Mouse (Mus musculus): ENCODE measurements around the gene Bricd5. TPM values are rescaled to one million over a fixed set of nuclear protein-coding genes. Genes with fewer than 3 reads are reported as not detected.
"Not testable (repeated sequence)": the region's sequence is repeated elsewhere in the genome, so short reads cannot be mapped to it uniquely, and the experiment has no call there.

The Bricd5 gene
- total and polyA plus RNA-seq, 2 experiments from 2014 or later: not detected

GRCm38 (mm10) chr17:24453372-24453771 is 20.3 kb upstream of the Bricd5 start:
- no peak overlapping the region for H3K27ac ChIP-seq (ENCODE audit: low read depth)
- no peak for TF ChIP-seq EP300 (IDR thresholded peaks at IDR 0.05; ENCODE audit: low read depth)
- TF ChIP-seq CTCF (IDR thresholded peaks at IDR 0.05; ENCODE audit: low read depth): no peak
- WGBS: 87% methylated on average over 2 of the region's 2 CpGs
- peaks cover 30% of the 10 kb centered on the region for H3K36me3 ChIP-seq (replicated peaks; ENCODE audit: control insufficient read depth, insufficient read depth, low read length)
- no peaks in the 10 kb centered on the region for H3K27me3 ChIP-seq (ENCODE audit: control insufficient read depth, insufficient read depth, low read length)
- DNase-seq (ENCODE audit: low spot score) (no peak), ATAC-seq (ENCODE audit: insufficient read depth, low read depth) (no peak)
- no peak overlapping the region for H3K9ac ChIP-seq (replicated peaks; ENCODE audit: low read depth, low read length)
- H3K9me3 ChIP-seq (replicated peaks; ENCODE audit: control insufficient read depth, low read length): no peaks in the 10 kb centered on the region
- 0 out of 2 replicates have a peak overlapping the region, but pooled peaks have one; percentile 69 for H3K4me2 ChIP-seq (ENCODE audit: low read depth, low read length)
- H3K4me1 ChIP-seq (ENCODE audit: control insufficient read depth, insufficient read depth): peaks cover 18% of the 10 kb centered on the region
- H3K4me3 ChIP-seq (ENCODE audit: low read depth, low read length): no peak overlapping the region

DNA sequence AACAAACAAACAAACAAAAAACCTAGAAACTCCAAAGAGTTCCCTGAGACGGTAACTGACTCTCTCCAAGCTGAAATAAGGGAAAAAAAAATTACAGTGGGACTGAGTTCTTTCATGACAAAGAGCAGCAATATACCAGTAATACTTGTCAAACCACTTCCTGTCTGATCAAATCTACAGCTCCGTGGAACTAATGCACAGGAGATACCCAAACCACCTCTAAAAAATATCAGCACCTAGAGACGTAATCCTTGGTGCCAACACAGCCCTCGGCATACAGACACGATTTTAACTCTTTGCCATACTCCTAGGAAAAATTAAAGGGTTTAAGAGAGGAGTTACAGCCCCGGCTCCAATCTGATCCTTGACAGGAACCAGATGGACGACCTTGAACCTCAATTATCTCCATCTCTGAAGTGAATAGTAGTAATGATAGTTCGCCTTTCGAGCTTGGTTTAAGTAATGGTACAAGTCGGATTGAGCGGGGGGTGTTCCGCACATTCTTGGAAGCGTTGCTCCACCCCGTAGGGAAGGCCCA is 19.4 kb upstream of the Bricd5 start:
- Histone ChIP-seq H3K27me3 (ENCODE audit: control insufficient read depth, insufficient read depth, low read length) (no peaks in the 10 kb centered on the region), H3K9ac (replicated peaks; ENCODE audit: low read depth, low read length) (peak overlapping the region; percentile 93), H3K4me2 (ENCODE audit: low read depth, low read length) (peak overlapping the region; percentile 69), H3K27ac (ENCODE audit: low read depth) (peak overlapping the region; percentile 97), H3K4me1 (ENCODE audit: control insufficient read depth, insufficient read depth) (peaks cover 18% of the 10 kb centered on the region), H3K9me3 (replicated peaks; ENCODE audit: control insufficient read depth, low read length) (no peaks in the 10 kb centered on the region), H3K4me3 (ENCODE audit: low read depth, low read length) (peak overlapping the region; percentile 85), H3K36me3 (replicated peaks; ENCODE audit: control insufficient read depth, insufficient read depth, low read length) (peaks cover 21% of the 10 kb centered on the region)
- DNase-seq (ENCODE audit: low spot score): no peak
- no peak for ATAC-seq (ENCODE audit: insufficient read depth, low read depth)
- 4% methylated on average over 14 of the region's 14 CpGs for WGBS
- TF ChIP-seq CTCF (IDR thresholded peaks at IDR 0.05; ENCODE audit: low read depth): no peak
- no peak for TF ChIP-seq EP300 (IDR thresholded peaks at IDR 0.05; ENCODE audit: low read depth)

- H3K27ac ChIP-seq (ENCODE audit: low read depth): peak overlapping the region; percentile 97
- peak overlapping the region; percentile 85 for H3K4me3 ChIP-seq (ENCODE audit: low read depth, low read length)
- H3K27me3 ChIP-seq (ENCODE audit: control insufficient read depth, insufficient read depth, low read length): no peaks in the 10 kb centered on the region
- H3K4me1 ChIP-seq (ENCODE audit: control insufficient read depth, insufficient read depth): peaks cover 18% of the 10 kb centered on the region
- peak; percentile 29 for TF ChIP-seq CTCF (IDR thresholded peaks at IDR 0.05; ENCODE audit: low read depth)
- TF ChIP-seq EP300 (IDR thresholded peaks at IDR 0.05; ENCODE audit: low read depth): no peak; the same call in 1 of the 2 replicates
- peak overlapping the region; percentile 93 for H3K9ac ChIP-seq (replicated peaks; ENCODE audit: low read depth, low read length)
- H3K4me2 ChIP-seq (ENCODE audit: low read depth, low read length): peak overlapping the region; percentile 69
- under 1% methylated on average over 64 of the region's 67 CpGs for WGBS
- ATAC-seq (ENCODE audit: insufficient read depth, low read depth) (peak; percentile 94), DNase-seq (ENCODE audit: low spot score) (peak; percentile 99)
- peaks cover 15% of the 10 kb centered on the region for H3K36me3 ChIP-seq (replicated peaks; ENCODE audit: control insufficient read depth, insufficient read depth, low read length)
- H3K9me3 ChIP-seq (replicated peaks; ENCODE audit: control insufficient read depth, low read length): no peaks in the 10 kb centered on the region
Measured at GRCm38 (mm10) chr17:24454756-24455522, 18.7 kb upstream of the Bricd5 start.

DNA sequence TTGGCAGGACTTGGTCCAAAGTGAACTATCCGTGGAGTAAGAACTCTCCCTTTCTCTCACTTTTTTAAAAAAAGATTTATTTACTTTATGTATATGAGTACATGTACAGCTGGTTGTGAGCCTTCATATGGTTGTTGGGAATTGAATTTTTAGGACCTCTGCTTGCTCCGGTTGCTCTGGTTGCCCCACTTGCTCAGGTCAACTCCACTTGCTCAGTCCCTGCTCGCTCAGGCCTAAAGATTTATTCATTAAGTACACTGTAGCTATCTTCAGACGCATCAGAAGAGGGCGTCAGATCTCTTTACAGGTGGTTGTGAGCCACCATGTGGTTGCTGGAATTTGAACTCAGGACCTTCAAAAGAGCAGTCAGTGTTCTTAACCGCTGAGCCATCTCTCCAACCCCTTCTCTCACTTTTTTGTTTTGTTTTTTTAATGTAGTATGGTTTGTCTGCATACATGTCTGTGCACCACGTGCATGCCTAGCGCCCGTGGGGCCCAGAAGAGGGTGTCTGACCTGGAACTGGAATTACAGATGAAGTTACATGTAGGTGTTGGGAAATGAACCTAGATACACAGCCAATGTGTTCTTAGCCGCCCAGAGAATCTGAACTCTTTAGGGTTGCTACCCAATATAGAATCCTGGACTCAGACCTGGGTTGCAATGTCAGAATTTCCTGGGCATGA is 18.0 kb upstream of the Bricd5 start:
- H3K9ac ChIP-seq (replicated peaks; ENCODE audit: low read depth, low read length); H3K9me3 ChIP-seq (replicated peaks; ENCODE audit: control insufficient read depth, low read length); H3K27me3 ChIP-seq (ENCODE audit: control insufficient read depth, insufficient read depth, low read length); ATAC-seq (ENCODE audit: insufficient read depth, low read depth); H3K36me3 ChIP-seq (replicated peaks; ENCODE audit: control insufficient read depth, insufficient read depth, low read length); DNase-seq (ENCODE audit: low spot score): not testable (repeated sequence)
- peaks cover 18% of the 10 kb centered on the region for H3K4me1 ChIP-seq (ENCODE audit: control insufficient read depth, insufficient read depth)
- H3K27ac ChIP-seq (ENCODE audit: low read depth): peak overlapping the region; percentile 49
- peak overlapping the region; percentile 31; the same call in 1 of the 2 replicates for H3K4me2 ChIP-seq (ENCODE audit: low read depth, low read length)
- 53% methylated on average over 10 of the region's 10 CpGs for WGBS
- H3K4me3 ChIP-seq (ENCODE audit: low read depth, low read length): 0 out of 2 replicates have a peak overlapping the region, but pooled peaks have one; percentile 85

GRCm38 (mm10) chr17:24461580-24461979 is 12.1 kb upstream of the Bricd5 start:
- TF ChIP-seq EP300 (IDR thresholded peaks at IDR 0.05; ENCODE audit: low read depth) (no peak), CTCF (IDR thresholded peaks at IDR 0.05; ENCODE audit: low read depth) (peak; percentile 51)
- Histone ChIP-seq H3K4me1 (ENCODE audit: control insufficient read depth, insufficient read depth) (0 out of 2 replicates have a peak, but pooled peaks cover 3% of the 10 kb centered on the region), H3K27me3 (ENCODE audit: control insufficient read depth, insufficient read depth, low read length) (no peaks in the 10 kb centered on the region), H3K27ac (ENCODE audit: low read depth) (no peak overlapping the region), H3K36me3 (replicated peaks; ENCODE audit: control insufficient read depth, insufficient read depth, low read length) (no peaks in the 10 kb centered on the region), H3K4me2 (ENCODE audit: low read depth, low read length) (no peak overlapping the region), H3K4me3 (ENCODE audit: low read depth, low read length) (no peak overlapping the region), H3K9ac (replicated peaks; ENCODE audit: low read depth, low read length) (no peak overlapping the region), H3K9me3 (replicated peaks; ENCODE audit: control insufficient read depth, low read length) (no peaks in the 10 kb centered on the region)
- WGBS: 79% methylated on average over 2 of the region's 2 CpGs
- DNase-seq (ENCODE audit: low spot score) (no peak), ATAC-seq (ENCODE audit: insufficient read depth, low read depth) (no peak)
